Mouse (Mus musculus) kidney, adult 2 months (tissue): ENCODE measurements around the gene Col4a2.

Experiments used
- CTCF ChIP-seq: fragments of 200-500 bp; conservative IDR thresholded peaks from 2 replicates; pipeline ENCODE4 v1.5.1; 2011; ENCODE audit warnings: low read depth, mild to moderate bottlenecking, control low read depth, low read length, moderate library complexity, mixed read lengths; ENCODE audit not compliant: insufficient read depth, insufficient read length
- POLR2A ChIP-seq: fragments of 200-500 bp; IDR thresholded peaks from one replicate; pipeline ENCODE4 v1.6.1; 2011; ENCODE audit warnings: low read depth, low read length, control low read depth

- TF ChIP-seq CTCF (no peak), POLR2A (no peak)
Measured at GRCm38 (mm10) chr8:11471309-11471708, 158.7 kb downstream of the Col4a2 start.
